ENCODE assay signal across 29 mouse cellular contexts in the genomic region with DNA sequence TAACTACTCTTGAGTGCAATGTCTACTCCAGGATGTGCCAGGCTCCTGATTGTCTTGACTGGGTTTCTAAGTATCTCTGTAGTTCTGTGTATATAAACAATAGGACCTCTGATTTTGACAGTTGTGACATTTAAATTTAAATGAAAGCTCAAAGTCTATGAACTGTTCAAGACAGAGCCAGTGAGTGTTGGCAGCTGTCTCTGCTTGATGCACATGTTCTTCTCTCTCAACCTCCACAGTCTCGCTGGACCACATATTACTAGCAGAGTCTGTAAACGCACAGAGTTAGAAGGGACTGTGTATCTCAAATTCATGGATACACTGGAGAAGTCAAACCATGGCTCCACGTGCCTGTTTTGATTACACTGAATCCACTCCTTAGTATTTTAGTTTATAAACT.
"Had no signal": no experiment of that assay in that cellular context is flagged by ENCODE, and none has a peak within 500 bp of the region (broad histone marks: within the 10 kb centered on the region; RNA-seq: fewer than 3 reads in every experiment).

No protein-coding gene starts in this region.

- H3K9me3 ChIP-seq: limb, embryonic 10.5 days; limb, embryonic 12.5 days; limb, embryonic 13.5 days; limb, embryonic 15.5 days; liver, embryonic 12.5 days; liver, embryonic 13.5 days; liver, embryonic 15.5 days; megakaryocyte, embryonic 14.5 days; midbrain, embryonic 10.5 days; midbrain, embryonic 12.5 days; midbrain, embryonic 13.5 days; midbrain, embryonic 15.5 days; neural tube, embryonic 12.5 days had no signal

- H3K27ac ChIP-seq: left cerebral cortex, adult 2 months; limb, embryonic 10.5 days; limb, embryonic 12.5 days; limb, embryonic 13.5 days; limb, embryonic 15.5 days; liver, embryonic 12.5 days; liver, embryonic 13.5 days; liver, embryonic 14.5 days; liver, embryonic 15.5 days; macrophage; midbrain, embryonic 10.5 days; midbrain, embryonic 12.5 days; midbrain, embryonic 13.5 days; midbrain, embryonic 15.5 days; neural tube, embryonic 12.5 days had no signal

- H3K4me3 ChIP-seq: left cerebral cortex, adult 2 months; limb, embryonic 10.5 days; limb, embryonic 12.5 days; limb, embryonic 13.5 days; limb, embryonic 15.5 days; liver, embryonic 12.5 days; liver, embryonic 13.5 days; liver, embryonic 15.5 days; megakaryocyte, embryonic 14.5 days; midbrain, embryonic 10.5 days; midbrain, embryonic 12.5 days; midbrain, embryonic 13.5 days; midbrain, embryonic 15.5 days; myocyte; neural tube, embryonic 12.5 days had no signal

- ATAC-seq: liver, embryonic 12.5 days; liver, postnatal 0 days; lung, postnatal 0 days; midbrain, embryonic 13.5 days; midbrain, embryonic 15.5 days; midbrain, embryonic 16.5 days had no signal

- H3K27me3 ChIP-seq: limb, embryonic 12.5 days; limb, embryonic 13.5 days; limb, embryonic 15.5 days; liver, embryonic 12.5 days; liver, embryonic 13.5 days; liver, embryonic 15.5 days; megakaryocyte, embryonic 14.5 days; midbrain, embryonic 12.5 days; midbrain, embryonic 13.5 days; midbrain, embryonic 15.5 days; neural tube, embryonic 12.5 days had no signal

- H3K4me2 ChIP-seq: limb, embryonic 12.5 days; limb, embryonic 13.5 days; limb, embryonic 15.5 days; liver, embryonic 11.5 days; liver, embryonic 12.5 days; liver, embryonic 13.5 days; liver, embryonic 15.5 days; midbrain, embryonic 11.5 days; midbrain, embryonic 12.5 days; midbrain, embryonic 13.5 days; midbrain, embryonic 15.5 days; neural tube, embryonic 12.5 days had no signal

- DNase-seq: layer of hippocampus, postnatal 36 days; left cerebral cortex, postnatal 4 days; liver; liver, embryonic 13.5 days; liver, postnatal 0 days; lung, adult 2 months; lung, postnatal 10 days; lung, postnatal 14 days; midbrain, embryonic 14.5 days had no signal

- H3K9ac ChIP-seq: limb, embryonic 12.5 days; limb, embryonic 13.5 days; limb, embryonic 15.5 days; liver, embryonic 12.5 days; liver, embryonic 13.5 days; liver, embryonic 14.5 days; liver, embryonic 15.5 days; liver, postnatal 0 days; midbrain, embryonic 12.5 days; midbrain, embryonic 13.5 days; midbrain, embryonic 15.5 days; neural tube, embryonic 12.5 days had no signal

- H3K36me3 ChIP-seq: limb, embryonic 10.5 days; limb, embryonic 12.5 days; limb, embryonic 13.5 days; limb, embryonic 15.5 days; liver, embryonic 12.5 days; liver, embryonic 13.5 days; liver, embryonic 15.5 days; midbrain, embryonic 10.5 days; midbrain, embryonic 12.5 days; midbrain, embryonic 13.5 days; midbrain, embryonic 15.5 days; neural tube, embryonic 12.5 days had no signal

- H3K4me1 ChIP-seq: limb, embryonic 10.5 days; limb, embryonic 12.5 days; limb, embryonic 13.5 days; limb, embryonic 15.5 days; liver, embryonic 12.5 days; liver, embryonic 13.5 days; liver, embryonic 15.5 days; megakaryocyte, embryonic 14.5 days; midbrain, embryonic 10.5 days; midbrain, embryonic 12.5 days; midbrain, embryonic 13.5 days; midbrain, embryonic 15.5 days; neural tube, embryonic 12.5 days had no signal
